Mouse (Mus musculus): ENCODE data around the gene Kank2.
A peak's percentile ranks its signal among the peaks of the same experiment; 100 is the strongest.

Kank2 gene

GRCm38 (mm10) chr9:21798345-21799009 lies at the start of gene Kank2:
Gene Kank2 (minus strand): TSS chr9:21798744.
- DNase-seq (ENCODE audit: low spot score in 2 of 2) = peak; percentile 59 to 74

- DNase-seq (ENCODE audit: low spot score in 2 of 2) = no peak
These were observed 49.4 kb upstream of the Kank2 start for GRCm38 (mm10) chr9:21847926-21848325.

GRCm38 (mm10) chr9:21847425-21847824 lies 48.9 kb upstream of the Kank2 start:
- DNase-seq (ENCODE audit: low spot score in 2 of 2) = no peak

GRCm38 (mm10) chr9:21846755-21847341 lies 48.3 kb upstream of the Kank2 start:
- DNase-seq (ENCODE audit: low spot score in 2 of 2) = no peak

GRCm38 (mm10) chr9:21845381-21846080 lies 47.0 kb upstream of the Kank2 start:
- no peak for DNase-seq (ENCODE audit: low spot score in 2 of 2)

- no peak for DNase-seq (ENCODE audit: low spot score in 2 of 2)
These were observed 44.5 kb upstream of the Kank2 start for GRCm38 (mm10) chr9:21843086-21843485.

- DNase-seq (ENCODE audit: low spot score in 2 of 2) = no peak
These were observed 43.8 kb upstream of the Kank2 start for GRCm38 (mm10) chr9:21842391-21842790.

- no peak for DNase-seq (ENCODE audit: low spot score in 2 of 2)
These were observed 42.8 kb upstream of the Kank2 start for GRCm38 (mm10) chr9:21841340-21841739.

GRCm38 (mm10) chr9:21840115-21840787 lies 41.7 kb upstream of the Kank2 start:
- DNase-seq (ENCODE audit: low spot score in 2 of 2) = peak in 1 of 2 experiments; percentile 57

GRCm38 (mm10) chr9:21837690-21838089 lies 39.1 kb upstream of the Kank2 start:
- no peak for DNase-seq (ENCODE audit: low spot score in 2 of 2)

- no peak for DNase-seq (ENCODE audit: low spot score in 2 of 2)
These were observed 36.8 kb upstream of the Kank2 start, which contains the start of gene Angptl8 for GRCm38 (mm10) chr9:21835258-21835912. Gene Angptl8 (plus strand): TSS chr9:21835510.

- DNase-seq (ENCODE audit: low spot score in 2 of 2) = no peak
These were observed 33.2 kb upstream of the Kank2 start for GRCm38 (mm10) chr9:21831558-21832240.

- no peak for DNase-seq (ENCODE audit: low spot score in 2 of 2)
These were observed 32.4 kb upstream of the Kank2 start for GRCm38 (mm10) chr9:21830936-21831335.

- no peak for DNase-seq (ENCODE audit: low spot score in 2 of 2)
These were observed 31.9 kb upstream of the Kank2 start for GRCm38 (mm10) chr9:21830461-21830850.

GRCm38 (mm10) chr9:21829834-21830460 lies 31.4 kb upstream of the Kank2 start:
- DNase-seq (ENCODE audit: low spot score in 2 of 2) = no peak

- DNase-seq (ENCODE audit: low spot score in 2 of 2) = no peak
These were observed 25.8 kb upstream of the Kank2 start for GRCm38 (mm10) chr9:21824366-21824765.

- DNase-seq (ENCODE audit: low spot score in 2 of 2) = no peak
These were observed 25.4 kb upstream of the Kank2 start for GRCm38 (mm10) chr9:21823957-21824356.

GRCm38 (mm10) chr9:21822686-21823085 lies 24.1 kb upstream of the Kank2 start:
- no peak for DNase-seq (ENCODE audit: low spot score in 2 of 2)

- DNase-seq (ENCODE audit: low spot score in 2 of 2) = no peak
These were observed 21.6 kb upstream of the Kank2 start for GRCm38 (mm10) chr9:21820183-21820582.

- DNase-seq (ENCODE audit: low spot score in 2 of 2) = no peak
These were observed 20.7 kb upstream of the Kank2 start for GRCm38 (mm10) chr9:21819181-21819729.

All from right cerebral cortex, postnatal 10 days (tissue).